Mouse (Mus musculus): Measurements from ENCODE around the gene Tent5c. TPM values are rescaled to one million over a fixed set of nuclear protein-coding genes. Genes with fewer than 3 reads are reported as not detected.

The Tent5c gene
- 2.7 and 3.0 TPM in 2 replicates for polyA plus RNA-seq (2014; fragmentation: Nextera tagmentation; extraction: Ambion mirVana)

GRCm38 (mm10) chr3:100489133-100490009 lies at the start of gene Tent5c:
Tent5c (minus strand) TSS chr3:100489324.
- peak within 1 kb of the TSS; percentile 51 for H3K4me3 ChIP-seq (ENCODE audit: low read depth, low read length)
- H3K4me1 ChIP-seq (replicated peaks; ENCODE audit: control insufficient read depth, insufficient read depth, low read length), result peaks cover 5% of the 10 kb centered on the region
- peak; percentile 96 for DNase-seq (ENCODE audit: low spot score)
- H3K9me3 ChIP-seq (ENCODE audit: control insufficient read depth, low read length), result no peaks in the 10 kb centered on the region
- WGBS, result under 1% methylated on average over 44 of the region's 73 CpGs
- H3K4me2 ChIP-seq (replicated peaks; ENCODE audit: low read depth, low read length), result peak within 1 kb of the TSS; percentile 90
- peak within 1 kb of the TSS; percentile 52 for H3K9ac ChIP-seq (ENCODE audit: low read depth, low read length)
- peak; percentile 94 for ATAC-seq (ENCODE audit: low FRiP score)
- H3K27ac ChIP-seq (ENCODE audit: low read depth, low read length), result no peak within 1 kb of the TSS
- H3K27me3 ChIP-seq (ENCODE audit: control insufficient read depth, insufficient read depth, low read length), result peaks cover 23% of the 10 kb centered on the region
- no peaks in the 10 kb centered on the region for H3K36me3 ChIP-seq (ENCODE audit: control insufficient read depth, insufficient read depth, low read length)

GRCm38 (mm10) chr3:100536686-100537085 lies 47.6 kb upstream of the Tent5c start:
- Histone ChIP-seq H3K4me1 (replicated peaks; ENCODE audit: control insufficient read depth, insufficient read depth, low read length) (no peaks in the 10 kb centered on the region), H3K4me2 (replicated peaks; ENCODE audit: low read depth, low read length) (no peak overlapping the region), H3K9me3 (ENCODE audit: control insufficient read depth, low read length) (no peaks in the 10 kb centered on the region), H3K27ac (ENCODE audit: low read depth, low read length) (no peak overlapping the region), H3K4me3 (ENCODE audit: low read depth, low read length) (no peak overlapping the region), H3K36me3 (ENCODE audit: control insufficient read depth, insufficient read depth, low read length) (no peaks in the 10 kb centered on the region), H3K9ac (ENCODE audit: low read depth, low read length) (no peak overlapping the region), H3K27me3 (ENCODE audit: control insufficient read depth, insufficient read depth, low read length) (no peaks in the 10 kb centered on the region)
- WGBS, result 93% methylated on average over 2 of the region's 2 CpGs
- DNase-seq (ENCODE audit: low spot score), result no peak
- ATAC-seq (ENCODE audit: low FRiP score), result no peak

GRCm38 (mm10) chr3:100535902-100536301 lies 46.8 kb upstream of the Tent5c start:
- Histone ChIP-seq H3K4me2 (replicated peaks; ENCODE audit: low read depth, low read length) (no peak overlapping the region), H3K4me1 (replicated peaks; ENCODE audit: control insufficient read depth, insufficient read depth, low read length) (no peaks in the 10 kb centered on the region), H3K27ac (ENCODE audit: low read depth, low read length) (no peak overlapping the region), H3K4me3 (ENCODE audit: low read depth, low read length) (no peak overlapping the region), H3K9me3 (ENCODE audit: control insufficient read depth, low read length) (no peaks in the 10 kb centered on the region), H3K9ac (ENCODE audit: low read depth, low read length) (no peak overlapping the region), H3K36me3 (ENCODE audit: control insufficient read depth, insufficient read depth, low read length) (no peaks in the 10 kb centered on the region), H3K27me3 (ENCODE audit: control insufficient read depth, insufficient read depth, low read length) (no peaks in the 10 kb centered on the region)
- no peak for DNase-seq (ENCODE audit: low spot score)
- no peak for ATAC-seq (ENCODE audit: low FRiP score)
- 71% methylated on average over 4 of the region's 4 CpGs for WGBS

- Histone ChIP-seq H3K27ac (ENCODE audit: low read depth, low read length) (no peak overlapping the region), H3K9me3 (ENCODE audit: control insufficient read depth, low read length) (no peaks in the 10 kb centered on the region), H3K4me1 (replicated peaks; ENCODE audit: control insufficient read depth, insufficient read depth, low read length) (no peaks in the 10 kb centered on the region), H3K9ac (ENCODE audit: low read depth, low read length) (no peak overlapping the region), H3K36me3 (ENCODE audit: control insufficient read depth, insufficient read depth, low read length) (no peaks in the 10 kb centered on the region), H3K27me3 (ENCODE audit: control insufficient read depth, insufficient read depth, low read length) (no peaks in the 10 kb centered on the region), H3K4me2 (replicated peaks; ENCODE audit: low read depth, low read length) (no peak overlapping the region), H3K4me3 (ENCODE audit: low read depth, low read length) (no peak overlapping the region)
- no peak for ATAC-seq (ENCODE audit: low FRiP score)
- 61% methylated on average over 3 of the region's 3 CpGs for WGBS
- no peak for DNase-seq (ENCODE audit: low spot score)
Measured at GRCm38 (mm10) chr3:100535298-100535697, 46.2 kb upstream of the Tent5c start.

- H3K4me3 ChIP-seq (ENCODE audit: low read depth, low read length), result no peak overlapping the region
- no peak overlapping the region for H3K4me2 ChIP-seq (replicated peaks; ENCODE audit: low read depth, low read length)
- H3K36me3 ChIP-seq (ENCODE audit: control insufficient read depth, insufficient read depth, low read length), result no peaks in the 10 kb centered on the region
- no peaks in the 10 kb centered on the region for H3K4me1 ChIP-seq (replicated peaks; ENCODE audit: control insufficient read depth, insufficient read depth, low read length)
- 82% methylated on average over 3 of the region's 3 CpGs for WGBS
- ATAC-seq (ENCODE audit: low FRiP score) (no peak), DNase-seq (ENCODE audit: low spot score) (no peak)
- no peak overlapping the region for H3K9ac ChIP-seq (ENCODE audit: low read depth, low read length)
- no peak overlapping the region for H3K27ac ChIP-seq (ENCODE audit: low read depth, low read length)
- H3K27me3 ChIP-seq (ENCODE audit: control insufficient read depth, insufficient read depth, low read length), result no peaks in the 10 kb centered on the region
- H3K9me3 ChIP-seq (ENCODE audit: control insufficient read depth, low read length), result no peaks in the 10 kb centered on the region
Measured at GRCm38 (mm10) chr3:100534394-100534793, 45.3 kb upstream of the Tent5c start.

GRCm38 (mm10) chr3:100533429-100533828 lies 44.3 kb upstream of the Tent5c start:
- H3K9ac ChIP-seq (ENCODE audit: low read depth, low read length), result no peak overlapping the region
- H3K4me3 ChIP-seq (ENCODE audit: low read depth, low read length), result no peak overlapping the region
- DNase-seq (ENCODE audit: low spot score) (no peak), ATAC-seq (ENCODE audit: low FRiP score) (no peak)
- no peaks in the 10 kb centered on the region for H3K27me3 ChIP-seq (ENCODE audit: control insufficient read depth, insufficient read depth, low read length)
- no peaks in the 10 kb centered on the region for H3K4me1 ChIP-seq (replicated peaks; ENCODE audit: control insufficient read depth, insufficient read depth, low read length)
- H3K36me3 ChIP-seq (ENCODE audit: control insufficient read depth, insufficient read depth, low read length), result no peaks in the 10 kb centered on the region
- H3K4me2 ChIP-seq (replicated peaks; ENCODE audit: low read depth, low read length), result no peak overlapping the region
- no peaks in the 10 kb centered on the region for H3K9me3 ChIP-seq (ENCODE audit: control insufficient read depth, low read length)
- no peak overlapping the region for H3K27ac ChIP-seq (ENCODE audit: low read depth, low read length)

- no peak for ATAC-seq (ENCODE audit: low FRiP score)
- no peaks in the 10 kb centered on the region for H3K36me3 ChIP-seq (ENCODE audit: control insufficient read depth, insufficient read depth, low read length)
- DNase-seq (ENCODE audit: low spot score), result no peak
- H3K27me3 ChIP-seq (ENCODE audit: control insufficient read depth, insufficient read depth, low read length), result no peaks in the 10 kb centered on the region
- no peaks in the 10 kb centered on the region for H3K9me3 ChIP-seq (ENCODE audit: control insufficient read depth, low read length)
- H3K4me1 ChIP-seq (replicated peaks; ENCODE audit: control insufficient read depth, insufficient read depth, low read length), result no peaks in the 10 kb centered on the region
- no peak overlapping the region for H3K4me2 ChIP-seq (replicated peaks; ENCODE audit: low read depth, low read length)
- H3K9ac ChIP-seq (ENCODE audit: low read depth, low read length), result no peak overlapping the region
- WGBS, result 91% methylated on average over 5 of the region's 5 CpGs
- H3K4me3 ChIP-seq (ENCODE audit: low read depth, low read length), result no peak overlapping the region
- H3K27ac ChIP-seq (ENCODE audit: low read depth, low read length), result no peak overlapping the region
Measured at GRCm38 (mm10) chr3:100530919-100531318, 41.8 kb upstream of the Tent5c start.

- H3K4me1 ChIP-seq (replicated peaks; ENCODE audit: control insufficient read depth, insufficient read depth, low read length), result no peaks in the 10 kb centered on the region
- no peak overlapping the region for H3K9ac ChIP-seq (ENCODE audit: low read depth, low read length)
- H3K9me3 ChIP-seq (ENCODE audit: control insufficient read depth, low read length), result no peaks in the 10 kb centered on the region
- H3K4me2 ChIP-seq (replicated peaks; ENCODE audit: low read depth, low read length), result no peak overlapping the region
- DNase-seq (ENCODE audit: low spot score) (no peak), ATAC-seq (ENCODE audit: low FRiP score) (no peak)
- 86% methylated on average over 7 of the region's 7 CpGs for WGBS
- H3K27ac ChIP-seq (ENCODE audit: low read depth, low read length), result no peak overlapping the region
- H3K4me3 ChIP-seq (ENCODE audit: low read depth, low read length), result no peak overlapping the region
- no peaks in the 10 kb centered on the region for H3K27me3 ChIP-seq (ENCODE audit: control insufficient read depth, insufficient read depth, low read length)
- H3K36me3 ChIP-seq (ENCODE audit: control insufficient read depth, insufficient read depth, low read length), result no peaks in the 10 kb centered on the region
Measured at GRCm38 (mm10) chr3:100530244-100530788, 41.2 kb upstream of the Tent5c start.

- ATAC-seq (ENCODE audit: low FRiP score), result no peak
- Histone ChIP-seq H3K4me3 (ENCODE audit: low read depth, low read length) (no peak overlapping the region), H3K4me2 (replicated peaks; ENCODE audit: low read depth, low read length) (no peak overlapping the region), H3K36me3 (ENCODE audit: control insufficient read depth, insufficient read depth, low read length) (no peaks in the 10 kb centered on the region), H3K9ac (ENCODE audit: low read depth, low read length) (no peak overlapping the region), H3K27me3 (ENCODE audit: control insufficient read depth, insufficient read depth, low read length) (no peaks in the 10 kb centered on the region), H3K27ac (ENCODE audit: low read depth, low read length) (no peak overlapping the region), H3K9me3 (ENCODE audit: control insufficient read depth, low read length) (no peaks in the 10 kb centered on the region), H3K4me1 (replicated peaks; ENCODE audit: control insufficient read depth, insufficient read depth, low read length) (no peaks in the 10 kb centered on the region)
- 83% methylated on average over 7 of the region's 7 CpGs for WGBS
- DNase-seq (ENCODE audit: low spot score), result no peak
Measured at GRCm38 (mm10) chr3:100522671-100523070, 33.5 kb upstream of the Tent5c start.

Data from hindbrain, embryonic 11.5 days (tissue).